Mouse (Mus musculus) kidney, postnatal 0 days (tissue): ENCODE measurements around the gene Capn13. TPM values are rescaled to one million over a fixed set of nuclear protein-coding genes. Genes with fewer than 3 reads are reported as not detected.

Experiments used
- ATAC-seq: fragments of 200-750 bp; cut with Nextera tagmentation; replicated peaks from 2 replicates; pipeline ENCODE4 v1.8.0; 2017; ENCODE audit warnings: low read depth, moderate number of reproducible peaks, moderate TSS enrichment, moderate library complexity; ENCODE audit not compliant: low FRiP score
- DNase-seq: peaks from one replicate; pipeline ENCODE4 v3.0.0-alpha.2; 2016; ENCODE audit warnings: low spot score
- H3K27ac ChIP-seq: fragments of 300-500 bp; sonication (generic); 2 replicates; pipeline ENCODE4 v1.5.1; 2014; ENCODE audit warnings: mild to moderate bottlenecking
- H3K27me3 ChIP-seq: fragments of 300-500 bp; sonication (generic); 2 replicates; pipeline ENCODE4 v1.6.1; 2014; ENCODE audit warnings: low read length, mixed read lengths; ENCODE audit not compliant: insufficient read depth
- H3K36me3 ChIP-seq: fragments of 300-500 bp; sonication (generic); 2 replicates; pipeline ENCODE4 v1.6.1; 2014; ENCODE audit warnings: low read length, mixed read lengths; ENCODE audit not compliant: insufficient read depth
- H3K4me1 ChIP-seq: fragments of 300-500 bp; sonication (generic); replicated peaks from 2 replicates; pipeline ENCODE4 v1.6.1; 2014; ENCODE audit warnings: antibody characterized with exemption, low read length, mixed read lengths; ENCODE audit not compliant: insufficient read depth
- H3K4me2 ChIP-seq: fragments of 300-500 bp; sonication (generic); 2 replicates; pipeline ENCODE4 v1.6.1; 2014; ENCODE audit warnings: mild to moderate bottlenecking, low read length, moderate library complexity, mixed read lengths
- H3K4me3 ChIP-seq: fragments of 300-500 bp; sonication (generic); replicated peaks from 2 replicates; pipeline ENCODE4 v1.5.1; 2014; ENCODE audit warnings: low read depth, low read length
- H3K9ac ChIP-seq: fragments of 300-500 bp; sonication (generic); 2 replicates; pipeline ENCODE4 v1.6.1; 2014; ENCODE audit warnings: low read depth, low read length
- H3K9me3 ChIP-seq: fragments of 300-500 bp; sonication (generic); replicated peaks from 2 replicates; pipeline ENCODE4 v1.6.1; 2016; ENCODE audit warnings: low read length, inconsistent platforms, mixed read lengths
- CTCF ChIP-seq: IDR thresholded peaks from 2 replicates; pipeline ENCODE4 v1.5.1; 2016; ENCODE audit warnings: antibody characterized with exemption, low read depth, mild to moderate bottlenecking, moderate library complexity
- WGBS: fragments of 180-500 bp; shearing (Covaris S2); extraction: QIAGEN DNeasy Blood & Tissue Kit; methylation state at CpG from one replicate; pipeline ENCODE4 v1.1.7; 2014; 5-methylcytosine and 5-hydroxymethylcytosine counted together
- polyA plus RNA-seq: library from polyadenylated mRNA; unstranded; fragments of >200 nt; fragmentation: Nextera tagmentation; extraction: Ambion mirVana; gene quantifications from 2 replicates; pipeline ENCODE4 v1.2.1, GENCODE M21; 2015

The Capn13 gene
- polyA plus RNA-seq, 1 experiment from 2014 or later: 0.75 TPM

DNA sequence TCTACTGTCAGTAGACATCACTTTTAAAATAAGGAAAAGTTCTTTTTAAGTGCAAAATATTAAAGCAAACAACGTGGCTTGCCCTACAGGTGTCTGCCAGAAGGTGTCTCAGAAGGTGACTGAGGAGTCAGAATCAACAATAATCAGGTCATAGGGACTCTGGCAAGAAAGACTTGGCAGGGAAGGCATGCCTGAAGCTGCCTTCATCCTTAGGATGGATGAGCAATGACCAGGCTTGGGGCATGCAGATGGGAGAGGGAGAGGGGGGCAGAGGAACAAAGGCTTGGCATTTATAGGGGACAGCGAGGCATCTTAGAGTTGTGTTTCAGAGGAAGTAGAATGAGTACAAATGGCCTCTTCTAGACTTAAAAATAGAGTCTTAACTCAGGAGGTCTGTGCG, 76.7 kb downstream of the Capn13 start:
- H3K4me2 ChIP-seq: no peak overlapping the region
- H3K4me1 ChIP-seq: no peaks in the 10 kb centered on the region
- no peaks in the 10 kb centered on the region for H3K9me3 ChIP-seq
- H3K4me3 ChIP-seq: no peak overlapping the region
- no peaks in the 10 kb centered on the region for H3K27me3 ChIP-seq
- 77% methylated on average over 3 of the region's 3 CpGs for WGBS
- TF ChIP-seq CTCF: no peak
- DNase-seq: no peak
- no peak for ATAC-seq
- H3K36me3 ChIP-seq: no peaks in the 10 kb centered on the region
- no peak overlapping the region for H3K27ac ChIP-seq
- no peak overlapping the region for H3K9ac ChIP-seq

DNA sequence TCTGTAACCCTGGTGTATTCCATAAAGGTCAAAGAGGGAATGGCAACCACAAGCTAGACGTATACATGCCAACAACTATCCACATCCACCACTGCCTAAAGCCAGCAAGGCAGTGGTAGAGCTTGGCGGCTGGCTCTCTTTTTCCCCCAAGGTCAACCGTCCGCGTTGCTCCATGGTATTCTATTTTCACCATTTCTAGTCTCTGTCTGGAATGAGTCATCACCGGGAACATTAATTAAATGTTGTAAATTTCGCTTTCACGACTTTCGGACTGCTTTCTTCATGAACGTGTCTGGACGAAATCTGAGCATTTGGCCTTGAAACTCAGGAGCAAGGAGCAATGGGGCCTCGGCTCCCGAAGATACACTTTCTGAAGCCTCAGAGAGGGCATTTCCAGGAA, 85.9 kb downstream of the Capn13 start:
- no peak for ATAC-seq
- no peaks in the 10 kb centered on the region for H3K4me1 ChIP-seq
- H3K9ac ChIP-seq: no peak overlapping the region
- DNase-seq: no peak
- no peaks in the 10 kb centered on the region for H3K36me3 ChIP-seq
- H3K27me3 ChIP-seq: no peaks in the 10 kb centered on the region
- 50% methylated on average over 13 of the region's 13 CpGs for WGBS
- no peak for TF ChIP-seq CTCF
- no peak overlapping the region for H3K4me2 ChIP-seq
- H3K9me3 ChIP-seq: no peaks in the 10 kb centered on the region
- H3K4me3 ChIP-seq: no peak overlapping the region
- no peak overlapping the region for H3K27ac ChIP-seq

DNA sequence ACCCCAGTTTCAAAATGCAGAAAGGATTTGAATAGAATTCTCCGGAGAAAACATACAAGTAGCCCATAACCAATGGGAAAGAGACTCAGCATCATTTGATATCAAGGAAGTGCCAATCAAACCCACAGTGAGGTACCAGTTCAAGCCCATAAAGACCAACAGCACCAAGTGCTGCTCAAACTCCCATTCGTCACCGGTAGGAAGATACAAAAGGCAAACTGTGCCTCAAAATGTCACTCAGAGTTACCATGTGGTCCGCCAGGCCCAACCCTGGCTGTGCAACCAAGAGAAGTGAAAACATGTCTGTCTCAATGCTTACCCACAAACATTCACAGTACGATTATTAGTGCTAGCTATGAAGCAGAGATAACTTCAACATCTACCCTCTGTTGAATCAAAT, 89.2 kb downstream of the Capn13 start:
- Histone ChIP-seq H3K36me3 (no peaks in the 10 kb centered on the region), H3K4me3 (no peak overlapping the region), H3K4me2 (no peak overlapping the region), H3K27ac (no peak overlapping the region), H3K9ac (no peak overlapping the region), H3K4me1 (no peaks in the 10 kb centered on the region), H3K9me3 (no peaks in the 10 kb centered on the region), H3K27me3 (no peaks in the 10 kb centered on the region)
- TF ChIP-seq CTCF: no peak
- WGBS: 93% methylated on average over 5 of the region's 5 CpGs
- no peak for ATAC-seq
- DNase-seq: no peak

DNA sequence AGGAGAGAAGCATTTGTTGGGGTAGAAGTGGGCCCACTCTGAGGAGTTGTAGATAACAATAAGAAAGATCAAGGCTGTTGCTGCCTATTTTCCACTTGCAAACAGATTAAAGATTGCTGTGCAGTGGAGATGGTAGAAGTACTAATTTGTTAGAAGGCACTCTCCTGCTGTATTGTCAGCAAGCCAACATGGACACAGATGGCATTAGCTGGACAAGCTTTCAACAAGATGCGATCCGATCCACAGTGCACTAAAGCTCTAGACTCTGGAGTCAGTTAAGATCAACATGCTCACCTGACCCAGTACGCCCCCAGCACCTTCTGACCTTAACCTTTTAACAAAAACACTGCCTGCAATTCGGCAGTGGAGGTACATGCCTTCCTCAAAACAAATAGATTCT, 92.0 kb downstream of the Capn13 start:
- WGBS: 77% methylated on average over 4 of the region's 4 CpGs
- no peaks in the 10 kb centered on the region for H3K4me1 ChIP-seq

DNA sequence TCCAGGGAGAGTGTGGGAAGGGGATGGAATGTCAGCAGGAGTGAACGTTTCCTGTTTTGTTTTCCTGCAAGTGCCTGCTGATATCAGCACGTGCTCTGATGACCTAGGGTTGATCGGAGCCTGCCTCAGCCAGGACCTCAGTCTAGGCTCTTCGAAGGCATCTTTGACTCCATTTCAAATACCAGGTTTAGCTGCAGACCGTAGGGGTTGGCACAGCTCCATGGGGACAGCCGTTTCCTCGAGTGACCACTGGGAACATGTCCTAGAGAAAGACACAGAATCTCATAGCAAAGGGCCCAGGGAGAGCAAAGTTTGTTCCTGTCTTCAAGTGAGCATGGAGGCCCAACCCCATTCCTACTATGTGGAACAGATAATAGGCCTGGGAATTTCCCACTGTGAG, 94.0 kb downstream of the Capn13 start:
- no peak for ATAC-seq
- H3K36me3 ChIP-seq: no peaks in the 10 kb centered on the region
- H3K9ac ChIP-seq: no peak overlapping the region
- 39% methylated on average over 7 of the region's 7 CpGs for WGBS
- no peaks in the 10 kb centered on the region for H3K27me3 ChIP-seq
- H3K4me1 ChIP-seq: no peaks in the 10 kb centered on the region
- H3K4me3 ChIP-seq: no peak overlapping the region
- TF ChIP-seq CTCF: no peak
- DNase-seq: no peak
- no peak overlapping the region for H3K4me2 ChIP-seq
- no peaks in the 10 kb centered on the region for H3K9me3 ChIP-seq
- no peak overlapping the region for H3K27ac ChIP-seq

More for the DNA sequence above, 92.0 kb downstream of the Capn13 start:
- ATAC-seq (no peak), DNase-seq (no peak)
- no peak for TF ChIP-seq CTCF
- Histone ChIP-seq H3K9me3 (no peaks in the 10 kb centered on the region), H3K27ac (no peak overlapping the region), H3K27me3 (no peaks in the 10 kb centered on the region), H3K4me2 (no peak overlapping the region), H3K4me3 (no peak overlapping the region), H3K36me3 (no peaks in the 10 kb centered on the region), H3K9ac (no peak overlapping the region)

DNA sequence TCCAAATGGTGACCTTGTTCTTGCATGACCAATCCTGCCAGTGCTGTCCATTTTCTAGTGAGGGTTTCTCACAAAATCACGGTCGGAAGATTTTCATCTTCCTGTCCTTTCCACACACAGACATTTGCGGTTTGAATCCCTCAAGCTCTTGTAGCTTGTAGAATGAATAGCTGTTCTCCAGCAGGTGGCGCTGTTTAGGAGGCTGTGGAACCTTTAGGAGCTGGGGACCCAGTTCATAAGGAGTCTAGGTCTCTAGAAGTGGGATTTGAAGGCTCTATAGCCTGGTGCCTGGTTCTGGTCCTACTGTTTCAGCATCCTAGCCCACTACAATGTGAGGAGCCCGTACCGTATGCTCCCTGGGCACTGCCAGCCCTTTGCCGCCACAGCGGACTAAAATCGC, 95.0 kb downstream of the Capn13 start:
- Histone ChIP-seq H3K4me1 (no peaks in the 10 kb centered on the region), H3K4me2 (no peak overlapping the region), H3K36me3 (no peaks in the 10 kb centered on the region), H3K27me3 (no peaks in the 10 kb centered on the region), H3K27ac (no peak overlapping the region), H3K9ac (no peak overlapping the region), H3K4me3 (no peak overlapping the region), H3K9me3 (no peaks in the 10 kb centered on the region)
- peak; percentile 88 for DNase-seq
- TF ChIP-seq CTCF: peak; percentile 87
- 60% methylated on average over 9 of the region's 9 CpGs for WGBS
- ATAC-seq: no peak

DNA sequence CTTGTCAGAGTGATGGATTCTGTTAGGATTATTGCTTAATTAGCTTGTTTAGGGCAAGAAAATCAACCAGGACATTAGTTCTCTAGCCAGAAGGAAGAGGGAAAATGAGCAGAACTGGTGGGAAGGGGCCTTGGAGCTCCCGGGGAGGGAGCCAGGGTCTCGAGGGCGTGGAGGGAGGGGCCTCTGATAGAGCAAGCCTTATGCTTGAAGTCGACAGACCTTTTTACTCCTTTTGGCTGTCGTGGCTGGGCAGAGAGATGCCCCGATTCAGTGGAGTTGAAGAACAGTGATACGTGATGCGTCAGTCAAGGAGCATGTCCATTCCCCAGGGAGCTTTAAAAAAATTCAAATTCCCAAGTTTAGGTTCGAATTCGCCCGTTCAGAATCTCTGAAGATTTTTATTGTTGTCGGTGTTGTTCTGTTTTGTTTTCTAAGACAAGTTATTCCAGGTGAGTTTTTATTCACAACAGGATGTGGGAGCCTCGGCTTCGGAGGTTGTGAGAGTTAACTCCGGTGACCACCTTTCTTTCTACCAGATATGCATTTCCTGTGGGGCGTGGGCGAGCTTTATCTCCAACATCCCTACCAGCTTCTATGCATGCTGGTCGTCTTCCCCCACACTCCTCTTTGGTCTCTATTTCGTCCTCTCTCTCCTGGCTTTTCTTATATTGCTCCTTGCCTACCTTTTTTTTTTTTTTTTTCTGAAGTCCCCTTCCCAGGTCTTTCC, 96.4 kb downstream of the Capn13 start:
- H3K9me3 ChIP-seq: no peaks in the 10 kb centered on the region
- no peak overlapping the region for H3K27ac ChIP-seq
- no peaks in the 10 kb centered on the region for H3K27me3 ChIP-seq
- no peak overlapping the region for H3K4me3 ChIP-seq
- DNase-seq (no peak), ATAC-seq (no peak)
- no peak overlapping the region for H3K4me2 ChIP-seq
- no peaks in the 10 kb centered on the region for H3K4me1 ChIP-seq
- H3K36me3 ChIP-seq: no peaks in the 10 kb centered on the region
- no peak overlapping the region for H3K9ac ChIP-seq
- WGBS: 52% methylated on average over 19 of the region's 19 CpGs
- no peak for TF ChIP-seq CTCF
